Mouse (Mus musculus): ENCODE results near the gene Ankrd66.

DNA sequence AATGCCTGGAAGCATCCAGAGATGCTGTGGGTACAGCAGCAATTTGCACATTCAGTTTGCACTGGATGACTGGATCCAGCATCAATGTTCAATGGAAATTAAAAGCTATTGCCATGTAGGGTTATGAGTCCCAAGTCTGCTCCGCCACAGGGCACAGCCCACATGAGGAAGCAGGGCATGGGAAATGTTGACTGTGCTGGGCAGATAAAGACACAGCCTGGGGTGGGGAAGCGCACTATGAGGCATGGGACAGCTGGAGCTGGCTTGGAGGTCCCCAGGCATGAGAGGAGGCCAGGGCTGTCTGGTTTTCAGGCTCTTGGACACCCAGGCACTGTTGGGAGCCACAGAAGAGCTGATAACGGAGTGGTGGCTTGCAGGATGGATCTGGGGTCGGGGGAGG, 601 bp upstream of the Ankrd66 start:
- TF ChIP-seq CTCF (IDR thresholded peaks at IDR 0.05; ENCODE audit: low read depth) (no peak), EP300 (IDR thresholded peaks at IDR 0.05; ENCODE audit: low read depth) (no peak)

All from liver, postnatal 0 days (tissue).